Mouse (Mus musculus) stomach, embryonic 14.5 days (tissue): Measurements from ENCODE around the gene Pde4d. TPM values are rescaled to one million over a fixed set of nuclear protein-coding genes. Genes with fewer than 3 reads are reported as not detected.
A peak's percentile ranks its signal among the peaks of the same experiment; 100 is the strongest.

Experiments used
- ATAC-seq: fragments of 200-750 bp; cut with Nextera tagmentation; 2 replicates; pipeline ENCODE4 v1.8.0; 2017; ENCODE audit warnings: low read depth, moderate TSS enrichment; ENCODE audit not compliant: insufficient number of reproducible peaks, insufficient read depth, low FRiP score
- H3K27ac ChIP-seq: fragments of 300-500 bp; sonication (generic); 2 replicates; pipeline ENCODE4 v1.5.1; 2014; ENCODE audit warnings: mild to moderate bottlenecking, low read length, moderate library complexity, mixed read lengths
- H3K27me3 ChIP-seq: fragments of 300-500 bp; sonication (generic); 2 replicates; pipeline ENCODE4 v1.6.1; 2014; ENCODE audit warnings: low read length, control low read depth, mixed read lengths; ENCODE audit not compliant: control insufficient read depth, insufficient read depth
- H3K36me3 ChIP-seq: fragments of 300-500 bp; sonication (generic); 2 replicates; pipeline ENCODE4 v1.6.1; 2014; ENCODE audit warnings: mild to moderate bottlenecking, control low read depth, low read length, moderate library complexity, mixed read lengths; ENCODE audit not compliant: control insufficient read depth, insufficient read depth
- H3K4me1 ChIP-seq: fragments of 300-500 bp; sonication (generic); 2 replicates; pipeline ENCODE4 v1.6.1; 2014; ENCODE audit warnings: low read length, control low read depth, mixed read lengths; ENCODE audit not compliant: control insufficient read depth, insufficient read depth
- H3K4me2 ChIP-seq: fragments of 300-500 bp; sonication (generic); replicated peaks from 2 replicates; pipeline ENCODE4 v1.6.1; 2014; ENCODE audit warnings: low read depth, low read length, control low read depth
- H3K4me3 ChIP-seq: fragments of 300-500 bp; sonication (generic); 2 replicates; pipeline ENCODE4 v1.5.1; 2014; ENCODE audit warnings: low read depth, low read length, control low read depth
- H3K9ac ChIP-seq: fragments of 300-500 bp; sonication (generic); replicated peaks from 2 replicates; pipeline ENCODE4 v1.6.1; 2014; ENCODE audit warnings: low read depth, mild to moderate bottlenecking, control low read depth, low read length, moderate library complexity, mixed read lengths
- H3K9me3 ChIP-seq: fragments of 300-500 bp; sonication (generic); 2 replicates; pipeline ENCODE4 v1.6.1; 2016; ENCODE audit warnings: low read depth, low read length, control low read depth; ENCODE audit not compliant: control insufficient read depth
- WGBS: fragments of 180-500 bp; shearing (Covaris S2); extraction: QIAGEN DNeasy Blood & Tissue Kit; methylation state at CpG from one replicate; pipeline ENCODE4 v1.1.7; 2014; 5-methylcytosine and 5-hydroxymethylcytosine counted together
- polyA plus RNA-seq: library from polyadenylated mRNA; unstranded; fragments of >200 nt; fragmentation: Nextera tagmentation; extraction: Ambion mirVana; gene quantifications from 2 replicates; pipeline ENCODE4 v1.2.1, GENCODE M21; 2014

Gene Pde4d
- polyA plus RNA-seq, 1 experiment from 2014 or later: 29.3 TPM

- 58% methylated on average over 6 of the region's 6 CpGs for WGBS
- no peak overlapping the region for H3K4me3 ChIP-seq
- H3K27me3 ChIP-seq: no peaks in the 10 kb centered on the region
- H3K4me2 ChIP-seq: no peak overlapping the region
- H3K4me1 ChIP-seq: no peaks in the 10 kb centered on the region
- H3K36me3 ChIP-seq: no peaks in the 10 kb centered on the region
- no peak overlapping the region for H3K9ac ChIP-seq
- H3K27ac ChIP-seq: no peak overlapping the region
- no peaks in the 10 kb centered on the region for H3K9me3 ChIP-seq
- no peak for ATAC-seq
These were observed 892.7 kb downstream of the Pde4d start for GRCm38 (mm10) chr13:109342469-109342868.

DNA sequence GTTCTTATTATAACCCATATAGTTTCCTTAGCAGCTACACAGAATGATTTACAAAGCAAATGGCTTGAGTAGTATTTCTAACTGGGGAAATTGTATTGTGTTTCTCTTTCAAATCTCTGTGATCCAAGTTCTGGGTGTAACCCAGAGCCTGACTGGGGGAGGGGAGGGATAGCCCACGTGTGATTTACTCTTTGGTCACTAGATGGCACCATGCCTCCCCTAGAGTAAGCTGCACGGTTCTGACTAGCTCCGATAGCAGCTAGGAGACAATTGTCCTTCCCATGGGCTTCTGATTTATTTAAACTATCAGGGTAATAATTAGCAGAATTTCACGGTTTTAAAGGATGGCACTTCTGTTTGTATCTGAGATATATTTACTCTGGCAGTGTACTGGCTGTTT, 893.8 kb downstream of the Pde4d start:
- no peak overlapping the region for H3K4me3 ChIP-seq
- H3K36me3 ChIP-seq: no peaks in the 10 kb centered on the region
- ATAC-seq: 0 out of 2 replicates have a peak, but pooled peaks have one; percentile 42
- 5% methylated on average over 4 of the region's 4 CpGs for WGBS
- H3K9ac ChIP-seq: no peak overlapping the region
- H3K27me3 ChIP-seq: no peaks in the 10 kb centered on the region
- H3K4me2 ChIP-seq: no peak overlapping the region
- no peaks in the 10 kb centered on the region for H3K9me3 ChIP-seq
- no peaks in the 10 kb centered on the region for H3K4me1 ChIP-seq
- H3K27ac ChIP-seq: no peak overlapping the region

- Histone ChIP-seq H3K27me3 (no peaks in the 10 kb centered on the region), H3K9ac (no peak overlapping the region), H3K9me3 (no peaks in the 10 kb centered on the region), H3K4me2 (no peak overlapping the region), H3K27ac (no peak overlapping the region), H3K4me3 (no peak overlapping the region), H3K36me3 (no peaks in the 10 kb centered on the region), H3K4me1 (no peaks in the 10 kb centered on the region)
- ATAC-seq: no peak
- 75% methylated on average over 11 of the region's 11 CpGs for WGBS
These were observed 898.0 kb downstream of the Pde4d start for GRCm38 (mm10) chr13:109347770-109348169.

DNA sequence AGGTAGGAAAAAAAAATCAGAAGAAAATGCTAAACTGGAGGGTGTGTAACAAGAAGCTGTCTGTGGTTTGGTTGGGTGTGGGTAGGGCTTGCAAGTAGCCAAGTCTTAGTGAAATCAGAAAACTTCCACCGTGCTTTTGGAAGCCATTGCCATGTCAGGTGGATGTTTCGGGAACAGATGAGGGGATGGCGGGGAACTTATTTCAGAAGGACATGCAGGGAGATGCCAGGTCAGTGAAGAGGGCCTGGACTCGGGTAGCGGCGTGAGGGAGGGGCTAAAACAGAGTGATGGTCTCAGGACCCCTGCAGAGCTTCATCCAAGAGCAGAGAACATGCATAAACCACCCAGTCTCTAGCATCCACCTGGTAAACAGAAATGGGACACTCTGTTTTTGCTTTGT, 898.6 kb downstream of the Pde4d start:
- 85% methylated on average over 6 of the region's 6 CpGs for WGBS
- Histone ChIP-seq H3K4me2 (no peak overlapping the region), H3K4me3 (no peak overlapping the region), H3K9me3 (no peaks in the 10 kb centered on the region), H3K36me3 (no peaks in the 10 kb centered on the region), H3K9ac (no peak overlapping the region), H3K4me1 (no peaks in the 10 kb centered on the region), H3K27me3 (no peaks in the 10 kb centered on the region), H3K27ac (no peak overlapping the region)
- no peak for ATAC-seq

- H3K36me3 ChIP-seq: no peaks in the 10 kb centered on the region
- no peak overlapping the region for H3K9ac ChIP-seq
- no peak overlapping the region for H3K4me3 ChIP-seq
- no peaks in the 10 kb centered on the region for H3K4me1 ChIP-seq
- no peaks in the 10 kb centered on the region for H3K9me3 ChIP-seq
- no peak for ATAC-seq
- no peak overlapping the region for H3K4me2 ChIP-seq
- H3K27me3 ChIP-seq: no peaks in the 10 kb centered on the region
- WGBS: 78% methylated on average over 7 of the region's 7 CpGs
- H3K27ac ChIP-seq: no peak overlapping the region
These were observed 900.4 kb downstream of the Pde4d start for GRCm38 (mm10) chr13:109350100-109350499.

GRCm38 (mm10) chr13:109354017-109354416, 904.3 kb downstream of the Pde4d start:
- Histone ChIP-seq H3K9ac (no peak overlapping the region), H3K36me3 (no peaks in the 10 kb centered on the region), H3K27ac (no peak overlapping the region), H3K4me3 (no peak overlapping the region), H3K4me2 (no peak overlapping the region), H3K4me1 (no peaks in the 10 kb centered on the region), H3K27me3 (no peaks in the 10 kb centered on the region), H3K9me3 (no peaks in the 10 kb centered on the region)
- no peak for ATAC-seq
- WGBS: 72% methylated on average over 7 of the region's 7 CpGs

GRCm38 (mm10) chr13:109356252-109356651, 906.5 kb downstream of the Pde4d start:
- no peaks in the 10 kb centered on the region for H3K36me3 ChIP-seq
- no peak overlapping the region for H3K27ac ChIP-seq
- 77% methylated on average over 7 of the region's 7 CpGs for WGBS
- H3K27me3 ChIP-seq: no peaks in the 10 kb centered on the region
- H3K4me1 ChIP-seq: no peaks in the 10 kb centered on the region
- H3K4me3 ChIP-seq: no peak overlapping the region
- no peak overlapping the region for H3K4me2 ChIP-seq
- H3K9me3 ChIP-seq: no peaks in the 10 kb centered on the region
- H3K9ac ChIP-seq: no peak overlapping the region
- no peak for ATAC-seq

- H3K4me1 ChIP-seq: 0 out of 2 replicates have a peak, but pooled peaks cover 5% of the 10 kb centered on the region
- no peaks in the 10 kb centered on the region for H3K27me3 ChIP-seq
- H3K9ac ChIP-seq: no peak overlapping the region
- H3K36me3 ChIP-seq: no peaks in the 10 kb centered on the region
- ATAC-seq: no peak
- H3K4me3 ChIP-seq: no peak overlapping the region
- no peak overlapping the region for H3K27ac ChIP-seq
- WGBS: 78% methylated on average over 2 of the region's 2 CpGs
- no peaks in the 10 kb centered on the region for H3K9me3 ChIP-seq
- H3K4me2 ChIP-seq: no peak overlapping the region
These were observed 910.2 kb downstream of the Pde4d start for GRCm38 (mm10) chr13:109359994-109360393.

- WGBS: 44% methylated on average over 6 of the region's 6 CpGs
- no peak overlapping the region for H3K27ac ChIP-seq
- H3K27me3 ChIP-seq: no peaks in the 10 kb centered on the region
- 0 out of 2 replicates have a peak, but pooled peaks cover 5% of the 10 kb centered on the region for H3K4me1 ChIP-seq
- H3K9ac ChIP-seq: no peak overlapping the region
- H3K36me3 ChIP-seq: no peaks in the 10 kb centered on the region
- no peak for ATAC-seq
- H3K4me2 ChIP-seq: no peak overlapping the region
- H3K4me3 ChIP-seq: no peak overlapping the region
- H3K9me3 ChIP-seq: no peaks in the 10 kb centered on the region
These were observed 912.6 kb downstream of the Pde4d start for GRCm38 (mm10) chr13:109362340-109362739.
